Mouse (Mus musculus) thymus, postnatal 25 days (tissue): ENCODE measurements around the gene Picalm.
"Not testable (repeated sequence)": the region's sequence is repeated elsewhere in the genome, so short reads cannot be mapped to it uniquely, and the experiment has no call there.

Experiments used
- DNase-seq: peaks from one replicate; pipeline ENCODE4 v3.0.0; 2022

Picalm gene

DNA sequence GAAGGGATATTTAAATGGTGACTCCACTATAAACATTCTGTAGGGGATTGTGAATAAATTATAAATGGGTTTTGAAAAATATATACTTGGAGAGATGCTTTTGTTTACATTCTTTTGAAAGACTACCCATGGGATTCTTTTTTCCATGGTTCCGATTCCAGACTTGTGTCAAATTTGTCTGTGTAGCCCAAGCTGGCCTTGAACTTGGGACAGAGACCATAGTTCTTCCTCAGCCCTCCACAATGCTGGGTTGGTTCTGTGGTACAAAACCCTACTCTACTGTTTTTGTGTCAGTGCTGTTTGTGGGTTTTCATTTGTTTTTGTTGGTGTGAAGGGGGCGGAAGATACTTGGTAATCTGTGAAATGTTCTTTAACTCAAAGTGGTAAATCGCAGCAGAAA is 2.3 kb downstream of the Picalm start:
- no peak for DNase-seq

DNA sequence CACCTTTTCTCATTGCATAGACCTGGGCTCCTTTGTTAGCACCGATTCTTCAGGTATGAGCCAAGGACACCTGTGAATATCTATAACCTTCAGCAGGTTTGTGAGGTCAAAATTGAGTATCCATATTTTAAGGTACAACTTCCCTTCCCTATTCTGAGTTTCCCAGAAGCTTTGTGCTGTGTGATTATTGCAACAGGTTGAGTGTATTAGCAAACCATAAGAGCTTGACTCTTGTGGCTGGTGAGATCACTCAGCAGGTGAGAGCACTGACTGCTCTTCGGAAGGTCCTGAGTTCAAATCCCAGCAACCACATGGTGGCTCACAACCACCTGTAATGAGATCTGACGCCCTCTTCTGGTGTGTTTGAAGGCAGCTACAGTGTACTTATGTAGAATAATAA is 6.7 kb downstream of the Picalm start:
- DNase-seq, result no peak

DNA sequence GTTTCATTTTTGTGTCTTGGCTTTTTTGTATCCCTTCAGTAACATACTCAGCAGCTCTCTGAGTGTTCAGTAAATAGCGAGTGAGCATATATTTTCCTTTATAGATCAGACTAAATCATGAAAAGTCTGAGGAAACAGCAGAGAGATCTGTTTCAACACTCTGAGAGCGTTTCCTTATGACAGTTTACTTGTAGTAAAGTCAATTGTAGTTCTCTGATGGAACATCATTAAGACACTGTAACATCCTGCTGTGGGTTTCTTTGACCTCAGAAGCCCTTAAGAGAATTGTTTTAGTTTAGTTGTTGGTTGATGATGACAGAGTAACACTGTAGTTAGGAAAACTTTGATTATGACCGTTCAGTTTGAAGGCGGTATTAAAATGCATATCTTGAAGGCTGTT is 8.3 kb downstream of the Picalm start:
- no peak for DNase-seq

DNA sequence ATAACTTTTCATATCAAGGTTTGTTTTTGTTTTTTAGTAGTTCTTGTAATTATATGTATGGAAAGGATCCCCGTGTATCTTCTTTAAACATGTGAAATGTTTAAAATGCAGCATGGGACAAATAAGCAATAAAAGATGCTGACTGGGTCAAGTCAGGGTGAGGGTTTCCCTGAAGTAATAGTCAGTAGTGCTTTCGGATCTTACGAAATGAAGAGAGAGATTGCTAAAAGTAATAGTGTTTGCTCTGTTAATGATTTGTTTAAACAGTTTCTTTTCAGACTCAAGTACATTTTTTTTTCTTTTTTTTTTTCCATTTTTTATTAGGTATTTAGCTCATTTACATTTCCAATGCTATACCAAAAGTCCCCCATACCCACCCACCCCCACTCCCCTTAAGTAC is 10.3 kb downstream of the Picalm start:
- no peak for DNase-seq

DNA sequence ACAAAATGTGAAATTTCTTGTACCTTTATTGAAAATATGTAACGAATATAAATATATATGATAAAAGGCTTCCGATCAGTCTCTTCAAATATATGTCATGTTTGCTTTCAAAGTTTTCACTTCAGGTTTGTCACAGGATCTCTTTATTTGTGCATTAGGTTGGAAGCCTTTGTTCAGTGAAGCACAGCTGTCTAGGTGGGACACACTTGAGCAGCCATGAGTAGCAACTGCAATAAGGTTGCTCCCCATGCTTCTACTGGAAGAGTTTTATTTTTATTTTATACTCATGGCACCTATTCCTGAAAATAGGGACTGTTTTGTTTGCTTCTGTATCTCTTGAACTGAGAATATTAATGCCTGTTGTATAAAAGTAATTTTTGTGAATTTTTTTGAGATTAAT is 14.3 kb downstream of the Picalm start:
- no peak for DNase-seq

DNA sequence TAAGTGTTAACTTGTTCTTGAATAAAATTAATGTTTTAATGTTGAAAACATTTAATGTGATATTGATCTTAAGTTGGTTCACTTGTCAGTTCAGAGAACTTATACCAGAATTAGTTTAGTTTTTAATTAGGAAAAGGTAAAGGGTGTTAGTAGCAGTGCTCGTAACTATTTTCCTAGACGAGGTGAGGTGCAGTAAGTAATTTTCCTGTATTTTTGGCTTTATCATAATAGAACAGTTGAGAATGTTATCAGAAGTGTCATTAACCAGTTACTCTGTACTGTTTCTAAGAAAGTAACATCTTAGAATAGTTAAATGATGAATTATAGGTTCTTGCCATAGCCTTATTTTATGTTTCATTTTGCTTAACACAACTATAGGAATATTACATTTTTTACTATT is 15.0 kb downstream of the Picalm start:
- DNase-seq, result no peak

DNA sequence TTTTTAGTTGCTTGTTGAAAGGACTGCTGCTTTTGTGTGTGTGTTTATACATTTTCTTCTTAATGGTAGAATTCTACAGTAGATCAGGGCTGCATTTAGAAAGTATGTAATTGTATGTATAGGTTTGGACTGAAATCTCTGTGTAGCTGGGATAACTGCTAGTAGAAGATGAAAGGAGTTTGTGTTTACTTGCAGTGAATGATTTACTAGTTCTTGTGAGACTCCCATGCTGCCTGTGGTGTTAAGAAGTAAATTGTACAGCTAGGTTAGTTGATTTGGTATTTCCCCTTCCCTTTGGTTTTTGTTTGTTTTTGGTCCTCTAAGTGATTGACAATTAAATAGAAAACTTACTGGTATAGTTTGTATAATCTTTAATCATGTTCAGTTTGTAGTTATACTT is 15.4 kb downstream of the Picalm start:
- no peak for DNase-seq

DNA sequence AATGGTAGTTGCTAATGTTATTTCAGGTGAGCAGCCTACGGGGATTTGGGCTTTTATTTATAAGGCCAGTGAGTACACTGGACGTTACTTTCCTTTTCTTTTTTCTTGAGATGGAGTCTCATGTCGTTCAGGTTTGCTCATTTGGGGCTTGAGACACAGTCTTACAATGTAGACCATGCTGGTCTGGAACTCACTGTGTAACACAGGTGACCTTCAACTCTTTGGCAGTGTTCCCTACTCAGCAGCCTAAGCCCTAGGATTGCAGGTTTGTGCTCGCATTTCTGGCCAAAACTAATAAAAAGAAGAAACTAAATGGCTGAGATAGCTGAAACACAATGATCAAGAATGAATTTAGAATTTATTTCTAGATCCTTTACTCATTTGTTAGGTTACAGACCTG is 15.9 kb downstream of the Picalm start:
- no peak for DNase-seq

- no peak for DNase-seq
These were observed 16.3 kb downstream of the Picalm start for GRCm38 (mm10) chr7:90146321-90146720.

DNA sequence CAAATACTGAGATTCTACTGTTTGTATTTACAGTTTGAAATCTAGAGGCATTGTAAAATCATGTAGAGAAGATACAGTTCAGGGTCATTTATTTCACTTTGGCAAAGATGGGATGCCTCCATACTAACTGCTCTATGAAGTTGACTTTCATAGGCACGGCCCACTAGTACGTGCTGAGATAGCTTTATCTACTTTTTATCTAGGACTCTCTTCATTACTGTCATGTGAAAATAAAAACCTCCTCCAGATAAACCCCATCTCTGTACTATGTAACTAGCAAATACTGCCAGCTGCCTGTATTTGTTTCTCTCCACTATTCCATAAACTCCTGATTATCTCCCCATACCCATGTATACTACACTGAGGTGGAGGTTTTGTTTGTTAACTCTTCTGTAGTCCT is 18.0 kb downstream of the Picalm start:
- no peak for DNase-seq

- DNase-seq, result no peak
These were observed 18.5 kb downstream of the Picalm start for GRCm38 (mm10) chr7:90148516-90148915.

DNA sequence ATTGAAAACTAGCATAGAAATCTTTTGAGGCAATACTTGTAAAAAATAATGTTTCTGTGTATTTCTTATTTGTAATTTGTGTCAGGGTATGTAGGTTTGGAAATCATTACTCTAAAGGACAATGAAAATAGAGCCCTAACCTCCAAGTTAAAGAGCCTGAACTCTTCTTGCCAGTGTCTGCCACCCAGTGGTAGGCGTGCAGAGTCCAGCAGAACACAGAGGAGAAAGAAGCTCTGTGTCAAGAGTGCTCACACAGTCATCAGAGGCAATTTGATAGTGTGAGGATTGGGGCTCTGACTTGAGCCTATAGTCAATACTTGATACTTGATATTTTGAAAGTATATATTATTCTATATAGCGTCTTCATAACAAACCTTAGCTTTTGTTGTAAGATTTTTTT is 20.3 kb downstream of the Picalm start:
- DNase-seq, result peak; percentile 68

- no peak for DNase-seq
These were observed 28.0 kb downstream of the Picalm start for GRCm38 (mm10) chr7:90158034-90158433.

DNA sequence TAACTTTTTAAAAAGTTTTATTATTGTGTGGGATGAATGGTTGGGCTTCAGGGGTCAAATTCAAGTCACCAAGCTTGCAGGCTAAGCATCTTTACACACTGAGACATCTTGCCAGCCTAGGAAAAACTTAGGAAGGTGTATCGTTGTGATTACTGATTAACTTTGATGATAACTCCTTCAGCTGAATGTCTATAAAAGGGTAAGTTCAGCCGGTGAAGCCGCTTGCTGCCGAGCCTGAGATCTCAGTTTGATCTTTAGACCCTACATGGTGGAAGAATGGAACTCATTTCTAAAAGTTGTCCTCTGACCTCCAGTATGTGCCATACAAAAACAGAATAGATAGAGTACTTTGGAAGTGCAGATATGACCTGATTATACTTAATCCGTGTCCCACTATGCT is 30.6 kb downstream of the Picalm start:
- DNase-seq, result no peak

DNA sequence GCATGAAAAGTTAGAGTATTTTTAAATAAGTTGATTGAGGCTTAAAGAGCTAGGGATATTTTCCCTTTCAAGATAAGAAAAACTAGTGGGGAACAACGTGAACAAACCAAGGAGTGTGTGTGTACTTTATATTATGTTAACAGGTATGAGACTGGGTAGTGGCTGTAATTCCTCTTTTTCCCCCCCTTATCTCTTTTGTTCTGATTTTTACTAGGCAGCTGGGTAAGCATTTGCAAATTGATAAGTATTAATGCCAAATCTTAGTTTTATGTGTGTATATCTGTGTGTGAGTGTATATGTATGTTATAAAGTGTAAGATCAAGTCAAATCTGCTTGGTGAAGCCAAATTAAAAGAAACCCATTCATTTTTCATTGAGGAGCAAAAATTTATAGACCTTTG is 34.3 kb downstream of the Picalm start:
- DNase-seq, result no peak

DNA sequence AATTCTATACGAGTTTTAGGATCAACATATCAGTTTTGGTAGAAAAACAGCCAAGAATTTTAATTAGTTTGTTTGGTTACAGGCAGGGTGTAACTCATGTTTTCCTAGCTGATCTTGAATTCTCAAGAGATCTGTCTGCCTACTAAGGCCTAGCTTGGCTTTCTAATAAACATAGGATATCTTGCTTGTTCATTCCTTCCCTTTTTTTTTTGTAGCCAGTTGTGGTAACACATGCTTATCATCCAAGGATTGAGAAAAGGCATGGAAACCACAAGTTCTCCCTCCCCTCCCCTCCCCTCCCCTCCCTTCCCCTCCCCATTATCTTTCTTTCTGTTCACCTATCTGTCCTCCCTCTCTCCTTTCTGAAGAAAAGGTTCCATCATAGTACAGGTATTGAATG is 36.0 kb downstream of the Picalm start:
- DNase-seq, result no peak

- not testable (repeated sequence) for DNase-seq
These were observed 37.8 kb downstream of the Picalm start for GRCm38 (mm10) chr7:90167777-90168176.

DNA sequence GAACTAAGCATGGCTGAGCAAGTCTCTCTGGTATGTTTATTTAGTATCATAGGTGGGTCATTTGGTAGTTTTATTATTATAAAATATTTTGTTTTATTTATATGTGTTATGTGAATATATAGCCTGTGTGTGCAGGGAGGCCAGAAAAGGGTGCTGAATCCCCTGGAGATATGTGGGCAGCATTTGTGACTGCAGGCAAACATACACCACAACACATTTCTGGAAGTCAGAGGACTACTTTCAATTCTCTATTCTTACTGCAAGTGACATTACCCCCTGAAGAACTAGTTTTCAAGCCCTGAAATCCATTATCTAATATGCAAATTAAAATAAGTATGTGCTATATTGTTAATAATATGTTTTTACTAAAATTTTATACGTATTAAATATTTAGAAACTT is 43.8 kb downstream of the Picalm start:
- no peak for DNase-seq

DNA sequence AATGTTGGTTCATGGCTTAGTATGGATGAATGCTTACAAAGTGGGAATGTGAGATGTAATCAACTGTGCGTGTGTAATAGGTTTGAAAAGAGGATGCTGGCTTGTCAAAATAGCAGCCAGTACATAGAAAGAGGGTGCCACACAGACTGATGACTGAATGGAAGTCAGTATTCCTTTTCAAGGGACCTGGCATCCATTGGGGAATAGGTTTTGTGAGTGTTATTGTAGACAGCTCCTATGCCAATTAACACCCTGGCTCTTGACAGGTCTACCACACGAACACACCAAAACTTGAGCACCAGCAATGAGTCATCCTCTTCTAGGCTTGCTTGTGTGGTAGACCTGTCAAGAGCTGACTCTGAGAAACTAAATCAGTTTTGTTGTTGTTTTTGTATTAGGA is 45.6 kb downstream of the Picalm start:
- no peak for DNase-seq

DNA sequence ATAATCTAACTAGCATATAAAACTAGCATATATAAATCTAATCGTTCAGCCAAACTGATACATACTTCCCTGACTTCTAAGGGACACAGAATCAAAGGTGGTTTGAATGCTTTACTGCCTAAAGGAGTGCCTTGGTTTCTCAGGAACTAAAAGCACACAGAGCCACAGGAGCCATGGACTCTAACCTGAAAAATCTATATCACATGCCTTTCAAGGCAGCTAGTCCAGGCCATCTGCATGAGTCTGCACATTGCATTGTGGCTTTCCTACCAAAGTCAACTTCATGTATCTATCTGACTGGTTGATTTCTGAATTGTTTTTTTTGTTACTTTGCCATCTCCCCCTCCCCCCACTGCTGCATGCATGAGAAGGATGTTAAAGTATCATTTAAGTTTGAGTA is 50.6 kb downstream of the Picalm start:
- DNase-seq, result no peak

DNA sequence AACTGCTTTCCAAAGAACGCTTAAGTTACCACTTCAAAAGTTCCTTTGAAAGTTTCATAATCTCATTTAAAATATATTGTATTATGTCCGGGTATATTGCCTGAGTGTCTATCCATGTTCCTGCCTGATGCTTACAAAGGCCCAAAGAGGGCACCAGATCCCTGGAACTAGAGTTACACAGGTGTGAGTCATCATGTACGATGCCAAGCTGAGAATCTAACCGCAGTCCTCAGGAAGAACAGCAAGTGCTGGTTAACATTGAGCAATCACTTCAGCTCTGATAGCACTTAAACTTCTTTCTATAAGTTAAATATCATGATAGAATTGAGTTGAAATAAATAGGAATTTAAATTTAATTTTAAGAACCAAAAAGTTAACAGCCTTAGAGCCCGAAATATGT is 70.2 kb downstream of the Picalm start:
- no peak for DNase-seq

DNA sequence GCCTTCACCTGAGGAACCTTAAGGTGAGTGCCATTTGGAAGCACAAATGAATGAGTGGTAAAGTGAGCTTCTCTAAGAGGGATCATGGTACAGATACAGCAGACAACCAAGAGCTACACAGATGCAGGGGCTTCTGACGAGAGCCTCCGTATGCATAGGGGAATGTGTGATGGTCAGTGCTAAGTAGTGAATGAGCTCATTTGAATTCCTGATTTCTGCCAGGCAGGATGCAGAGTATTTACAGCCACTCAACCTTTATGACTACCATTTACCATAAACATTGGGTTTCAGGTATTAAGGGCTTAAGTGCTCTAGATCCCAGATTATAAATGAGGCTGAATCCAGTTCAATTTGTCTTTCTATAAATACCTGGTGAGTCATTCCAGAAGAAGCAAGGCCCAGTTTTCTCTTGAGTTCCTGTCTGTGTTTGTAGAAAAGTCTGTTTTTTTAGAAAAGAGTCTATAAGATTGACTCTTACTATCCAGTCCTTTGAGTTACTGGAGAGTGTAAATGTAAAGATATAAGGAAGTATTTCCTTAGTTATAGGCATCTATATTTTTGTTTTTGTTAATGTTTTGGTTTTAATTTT is 72.0 kb downstream of the Picalm start:
- DNase-seq, result no peak

DNA sequence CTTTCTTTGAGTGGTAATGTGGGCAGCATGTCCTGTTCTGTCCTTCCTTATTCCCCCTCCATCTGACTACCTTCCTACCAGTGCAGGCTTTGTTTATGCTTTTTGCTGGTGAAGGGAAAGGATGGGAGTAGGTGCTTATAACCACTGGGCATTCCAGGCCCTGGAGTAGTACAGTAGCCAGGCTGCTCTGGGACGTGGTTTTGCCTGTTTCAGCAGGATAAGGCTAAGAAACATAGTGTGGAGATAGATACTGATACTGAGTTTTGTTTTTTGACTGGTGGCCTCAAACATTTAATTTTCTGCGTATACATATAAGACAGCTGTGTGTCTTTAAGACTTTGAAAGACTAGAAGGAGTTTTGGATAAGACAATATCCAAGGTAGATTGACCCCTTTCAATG is 73.9 kb downstream of the Picalm start:
- DNase-seq, result no peak

- DNase-seq, result no peak
These were observed 80.1 kb downstream of the Picalm start for GRCm38 (mm10) chr7:90210116-90210515.

DNA sequence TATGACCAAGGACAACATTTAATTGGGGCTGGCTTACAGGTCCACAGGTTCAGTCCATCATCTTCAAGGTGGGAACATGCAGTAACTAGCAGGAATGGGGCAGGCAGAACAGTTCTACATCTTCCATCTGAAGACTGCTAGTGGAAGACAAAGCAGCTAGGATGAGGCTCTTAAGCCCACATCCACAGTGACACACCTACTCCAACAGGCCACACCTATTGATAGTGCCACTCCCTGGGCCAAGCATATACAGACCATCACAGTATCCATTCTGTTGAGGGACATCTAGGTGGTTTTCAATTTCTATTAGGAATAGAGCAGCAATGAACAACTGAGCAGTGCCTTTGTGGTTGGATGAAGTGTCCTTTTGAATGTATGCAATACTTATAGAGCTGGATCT is 80.9 kb downstream of the Picalm start:
- no peak for DNase-seq

- no peak for DNase-seq
These were observed 86.5 kb downstream of the Picalm start for GRCm38 (mm10) chr7:90216511-90216910.
